Mouse (Mus musculus) neural tube, embryonic 11.5 days (tissue): ENCODE measurements around the gene Col25a1. TPM values are rescaled to one million over a fixed set of nuclear protein-coding genes. Genes with fewer than 3 reads are reported as not detected.

Experiments
- ATAC-seq: fragments of 200-750 bp; cut with Nextera tagmentation; 2 replicates; pipeline ENCODE4 v1.8.0; 2017; ENCODE audit warnings: moderate number of reproducible peaks, mild to moderate bottlenecking, moderate TSS enrichment, moderate library complexity; ENCODE audit not compliant: insufficient read depth, low FRiP score, low TSS enrichment
- DNase-seq: peaks from one replicate; pipeline ENCODE4 v3.0.0-alpha.2; 2015; ENCODE audit warnings: low spot score
- H3K27ac ChIP-seq: fragments of 300-500 bp; sonication (generic); 2 replicates; pipeline ENCODE4 v1.5.1; 2014; ENCODE audit warnings: low read depth, mild to moderate bottlenecking, low read length
- H3K27me3 ChIP-seq: fragments of 300-500 bp; sonication (generic); 2 replicates; pipeline ENCODE4 v1.6.1; 2014; ENCODE audit warnings: mild to moderate bottlenecking, low read length, mixed read lengths; ENCODE audit not compliant: control insufficient read depth, insufficient read depth
- H3K36me3 ChIP-seq: fragments of 300-500 bp; sonication (generic); 2 replicates; pipeline ENCODE4 v1.6.1; 2014; ENCODE audit warnings: mild to moderate bottlenecking, low read length, moderate library complexity, mixed read lengths; ENCODE audit not compliant: control insufficient read depth, insufficient read depth
- H3K4me1 ChIP-seq: fragments of 300-500 bp; sonication (generic); 2 replicates; pipeline ENCODE4 v1.6.1; 2014; ENCODE audit warnings: low read length, mixed read lengths; ENCODE audit not compliant: control insufficient read depth, insufficient read depth
- H3K4me2 ChIP-seq: fragments of 300-500 bp; sonication (generic); 2 replicates; pipeline ENCODE4 v1.6.1; 2014; ENCODE audit warnings: low read depth, mild to moderate bottlenecking, moderate library complexity
- H3K4me3 ChIP-seq: fragments of 300-500 bp; sonication (generic); 2 replicates; pipeline ENCODE4 v1.5.1; 2014; ENCODE audit warnings: low read depth, low read length
- H3K9ac ChIP-seq: fragments of 300-500 bp; sonication (generic); 2 replicates; pipeline ENCODE4 v1.6.1; 2014; ENCODE audit warnings: mild to moderate bottlenecking, low read length
- H3K9me3 ChIP-seq: fragments of 300-500 bp; sonication (generic); 2 replicates; pipeline ENCODE4 v1.6.1; 2016; ENCODE audit warnings: low read length; ENCODE audit not compliant: control insufficient read depth
- WGBS: fragments of 180-500 bp; shearing (Covaris S2); extraction: QIAGEN DNeasy Blood & Tissue Kit; methylation state at CpG from one replicate; pipeline ENCODE4 v1.1.7; 2014; 5-methylcytosine and 5-hydroxymethylcytosine counted together
- polyA plus RNA-seq: library from polyadenylated mRNA; unstranded; fragments of >200 nt; fragmentation: Nextera tagmentation; extraction: Ambion mirVana; gene quantifications from 2 replicates; pipeline ENCODE4 v1.2.1, GENCODE M21; 2014

Gene Col25a1
- polyA plus RNA-seq, result 7.2 and 10.0 TPM in 2 replicates

GRCm38 (mm10) chr3:130131201-130131600 lies at the start of gene Col25a1:
Gene Col25a1, plus strand, starts transcription at chr3:130131501.
- 89% methylated on average over 8 of the region's 8 CpGs for WGBS
- H3K27me3 ChIP-seq, result no peaks in the 10 kb centered on the region
- H3K4me3 ChIP-seq, result no peak within 1 kb of the TSS
- ATAC-seq (no peak), DNase-seq (no peak)
- no peak within 1 kb of the TSS for H3K4me2 ChIP-seq
- no peak within 1 kb of the TSS for H3K27ac ChIP-seq
- H3K9me3 ChIP-seq, result no peaks in the 10 kb centered on the region
- H3K9ac ChIP-seq, result no peak within 1 kb of the TSS
- no peaks in the 10 kb centered on the region for H3K4me1 ChIP-seq
- no peaks in the 10 kb centered on the region for H3K36me3 ChIP-seq

- ATAC-seq, result no peak
- no peak for DNase-seq
- Histone ChIP-seq H3K27ac (no peak overlapping the region), H3K9ac (no peak overlapping the region), H3K4me3 (no peak overlapping the region), H3K36me3 (no peaks in the 10 kb centered on the region), H3K9me3 (no peaks in the 10 kb centered on the region), H3K27me3 (no peaks in the 10 kb centered on the region), H3K4me2 (no peak overlapping the region), H3K4me1 (no peaks in the 10 kb centered on the region)
- 75% methylated on average over 2 of the region's 2 CpGs for WGBS
These were observed 48.0 kb upstream of the Col25a1 start for GRCm38 (mm10) chr3:130083312-130083711.

- Histone ChIP-seq H3K9ac (no peak overlapping the region), H3K9me3 (no peaks in the 10 kb centered on the region), H3K27me3 (no peaks in the 10 kb centered on the region), H3K4me3 (no peak overlapping the region), H3K4me2 (no peak overlapping the region), H3K36me3 (no peaks in the 10 kb centered on the region), H3K27ac (no peak overlapping the region), H3K4me1 (no peaks in the 10 kb centered on the region)
- WGBS, result 70% methylated on average over 13 of the region's 13 CpGs
- DNase-seq (no peak), ATAC-seq (no peak)
These were observed 44.8 kb upstream of the Col25a1 start for GRCm38 (mm10) chr3:130086372-130087080.

- H3K4me1 ChIP-seq, result no peaks in the 10 kb centered on the region
- DNase-seq, result no peak
- no peaks in the 10 kb centered on the region for H3K36me3 ChIP-seq
- H3K9ac ChIP-seq, result no peak overlapping the region
- 84% methylated on average over 9 of the region's 9 CpGs for WGBS
- no peaks in the 10 kb centered on the region for H3K9me3 ChIP-seq
- no peak overlapping the region for H3K4me2 ChIP-seq
- no peak overlapping the region for H3K4me3 ChIP-seq
- H3K27me3 ChIP-seq, result no peaks in the 10 kb centered on the region
- ATAC-seq, result no peak
- no peak overlapping the region for H3K27ac ChIP-seq
These were observed 43.8 kb upstream of the Col25a1 start for GRCm38 (mm10) chr3:130087466-130087865.

- no peaks in the 10 kb centered on the region for H3K27me3 ChIP-seq
- no peak overlapping the region for H3K4me3 ChIP-seq
- DNase-seq, result no peak
- no peaks in the 10 kb centered on the region for H3K36me3 ChIP-seq
- WGBS, result 88% methylated on average over 9 of the region's 9 CpGs
- H3K9me3 ChIP-seq, result no peaks in the 10 kb centered on the region
- H3K4me1 ChIP-seq, result no peaks in the 10 kb centered on the region
- no peak overlapping the region for H3K4me2 ChIP-seq
- H3K27ac ChIP-seq, result no peak overlapping the region
- no peak overlapping the region for H3K9ac ChIP-seq
- no peak for ATAC-seq
These were observed 42.6 kb upstream of the Col25a1 start for GRCm38 (mm10) chr3:130088654-130089053.

GRCm38 (mm10) chr3:130090460-130090859 lies 40.8 kb upstream of the Col25a1 start:
- Histone ChIP-seq H3K4me3 (no peak overlapping the region), H3K4me1 (no peaks in the 10 kb centered on the region), H3K27ac (no peak overlapping the region), H3K4me2 (no peak overlapping the region), H3K9ac (no peak overlapping the region), H3K27me3 (no peaks in the 10 kb centered on the region), H3K36me3 (no peaks in the 10 kb centered on the region), H3K9me3 (no peaks in the 10 kb centered on the region)
- 90% methylated on average over 9 of the region's 9 CpGs for WGBS
- ATAC-seq (no peak), DNase-seq (no peak)

GRCm38 (mm10) chr3:130094125-130094704 lies 37.1 kb upstream of the Col25a1 start:
- ATAC-seq (no peak), DNase-seq (no peak)
- Histone ChIP-seq H3K4me2 (no peak overlapping the region), H3K4me1 (no peaks in the 10 kb centered on the region), H3K4me3 (no peak overlapping the region), H3K9me3 (no peaks in the 10 kb centered on the region), H3K27ac (no peak overlapping the region), H3K27me3 (no peaks in the 10 kb centered on the region), H3K36me3 (no peaks in the 10 kb centered on the region), H3K9ac (no peak overlapping the region)
- WGBS, result 70% methylated on average over 5 of the region's 5 CpGs

GRCm38 (mm10) chr3:130095160-130095781 lies 36.0 kb upstream of the Col25a1 start:
- no peaks in the 10 kb centered on the region for H3K36me3 ChIP-seq
- peak; percentile 49 for DNase-seq
- H3K27ac ChIP-seq, result no peak overlapping the region
- H3K9me3 ChIP-seq, result no peaks in the 10 kb centered on the region
- ATAC-seq, result 0 out of 2 replicates have a peak, but pooled peaks have one; percentile 41
- H3K4me2 ChIP-seq, result no peak overlapping the region
- H3K9ac ChIP-seq, result no peak overlapping the region
- WGBS, result 44% methylated on average over 5 of the region's 5 CpGs
- H3K4me1 ChIP-seq, result no peaks in the 10 kb centered on the region
- H3K4me3 ChIP-seq, result no peak overlapping the region
- H3K27me3 ChIP-seq, result no peaks in the 10 kb centered on the region

GRCm38 (mm10) chr3:130103486-130103885 lies 27.8 kb upstream of the Col25a1 start:
- H3K9ac ChIP-seq, result no peak overlapping the region
- DNase-seq, result no peak
- WGBS, result 77% methylated on average over 8 of the region's 8 CpGs
- no peak overlapping the region for H3K4me3 ChIP-seq
- H3K27me3 ChIP-seq, result no peaks in the 10 kb centered on the region
- no peak overlapping the region for H3K4me2 ChIP-seq
- H3K4me1 ChIP-seq, result no peaks in the 10 kb centered on the region
- no peak for ATAC-seq
- H3K27ac ChIP-seq, result no peak overlapping the region
- no peaks in the 10 kb centered on the region for H3K9me3 ChIP-seq
- no peaks in the 10 kb centered on the region for H3K36me3 ChIP-seq
